Mouse (Mus musculus) fibroblast of lung, adult 2 months (primary cell): ENCODE data around the gene Apoa5.

Source experiments
- DNase-seq: peaks from one replicate; pipeline ENCODE4 v3.0.0-alpha.2; 2011; ENCODE audit warnings: low read depth

The Apoa5 gene

DNA sequence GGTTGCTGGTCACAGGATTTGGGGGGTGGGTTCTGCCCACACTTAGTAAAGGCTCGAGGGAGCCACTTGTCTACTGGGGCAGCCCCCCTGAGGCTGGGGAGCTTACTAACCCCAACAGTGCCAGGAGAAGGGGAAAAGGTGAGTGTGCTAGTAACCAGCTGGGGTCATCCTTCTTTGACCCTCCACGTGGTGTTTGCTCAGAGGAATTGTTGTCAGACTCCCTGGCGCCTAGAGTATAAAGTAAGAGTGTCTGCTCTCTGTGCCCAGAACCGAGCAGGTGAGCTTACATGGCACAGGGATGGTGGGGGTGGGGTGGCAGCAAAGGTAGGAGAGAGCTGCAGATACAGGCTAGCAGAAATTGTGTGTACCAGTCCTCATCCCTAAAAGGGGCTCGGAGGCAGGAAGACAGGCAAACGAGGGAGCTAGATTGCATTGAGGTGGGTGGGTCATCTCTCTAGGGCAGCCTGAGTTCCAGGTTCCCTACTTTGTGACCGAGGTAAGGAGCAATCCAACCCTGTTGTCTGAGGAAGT, at the start of gene Apoa5:
Apoa5 (plus strand) TSS at position 291 of the 531 bp plus-strand sequence.
- DNase-seq = no peak

- DNase-seq = no peak
Measured at GRCm38 (mm10) chr9:46223090-46223489, 45.3 kb upstream of the Apoa5 start.

GRCm38 (mm10) chr9:46224101-46224500, 44.3 kb upstream of the Apoa5 start:
- DNase-seq = no peak

- no peak for DNase-seq
Measured at GRCm38 (mm10) chr9:46224945-46225660, 43.3 kb upstream of the Apoa5 start.

GRCm38 (mm10) chr9:46227064-46227614, 41.3 kb upstream of the Apoa5 start:
- no peak for DNase-seq

- DNase-seq = no peak
Measured at GRCm38 (mm10) chr9:46228491-46228890, 39.9 kb upstream of the Apoa5 start, which contains the start of gene Apoa1. Gene Apoa1 (plus strand): TSS chr9:46228580.

DNA sequence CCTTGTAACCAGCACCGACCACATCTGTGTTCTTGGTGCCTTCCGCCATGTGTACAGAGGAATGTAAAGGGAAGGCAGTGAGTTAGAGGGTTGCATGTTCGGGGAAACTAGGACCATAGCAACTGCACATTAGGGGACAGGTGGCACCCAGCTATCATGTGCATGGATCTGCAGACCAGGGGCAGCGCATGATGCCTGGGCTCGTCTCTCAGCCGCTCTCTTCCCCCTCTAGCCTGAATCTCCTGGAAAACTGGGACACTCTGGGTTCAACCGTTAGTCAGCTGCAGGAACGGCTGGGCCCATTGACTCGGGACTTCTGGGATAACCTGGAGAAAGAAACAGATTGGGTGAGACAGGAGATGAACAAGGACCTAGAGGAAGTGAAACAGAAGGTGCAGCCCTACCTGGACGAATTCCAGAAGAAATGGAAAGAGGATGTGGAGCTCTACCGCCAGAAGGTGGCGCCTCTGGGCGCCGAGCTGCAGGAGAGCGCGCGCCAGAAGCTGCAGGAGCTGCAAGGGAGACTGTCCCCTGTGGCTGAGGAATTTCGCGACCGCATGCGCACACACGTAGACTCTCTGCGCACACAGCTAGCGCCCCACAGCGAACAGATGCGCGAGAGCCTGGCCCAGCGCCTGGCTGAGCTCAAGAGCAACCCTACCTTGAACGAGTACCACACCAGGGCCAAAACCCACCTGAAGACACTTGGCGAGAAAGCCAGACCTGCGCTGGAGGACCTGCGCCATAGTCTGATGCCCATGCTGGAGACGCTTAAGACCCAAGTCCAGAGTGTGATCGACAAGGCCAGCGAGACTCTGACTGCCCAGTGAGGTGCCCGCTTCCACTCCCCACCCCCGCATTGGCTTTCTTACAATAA, 38.6 kb upstream of the Apoa5 start:
- DNase-seq = peak; percentile 31

DNA sequence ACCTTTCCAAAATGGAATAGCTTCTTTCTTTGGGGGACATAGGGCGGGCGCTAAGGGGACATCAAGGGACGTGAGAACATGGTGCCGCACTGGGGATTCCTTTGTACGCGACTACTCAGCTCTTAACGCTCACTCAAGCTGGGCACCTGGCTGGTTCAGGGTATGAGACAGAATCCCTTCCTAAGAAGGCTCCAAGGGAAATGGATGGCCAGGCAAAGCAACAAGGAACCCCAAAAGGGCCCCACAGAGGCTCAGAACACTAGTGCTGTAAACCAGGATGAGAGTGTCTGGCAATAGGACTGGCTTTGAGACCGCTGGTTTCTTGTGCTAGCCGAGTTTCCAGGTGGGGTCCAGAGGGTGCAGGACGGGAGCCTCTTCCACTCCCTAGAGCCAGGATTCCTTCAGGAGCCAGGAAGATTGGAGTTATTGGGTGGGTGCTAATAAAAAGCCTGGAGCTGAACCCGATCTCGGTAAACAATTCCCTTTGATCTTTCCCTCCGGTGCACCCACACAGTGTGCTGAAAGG, 37.9 kb upstream of the Apoa5 start:
- DNase-seq = no peak

DNA sequence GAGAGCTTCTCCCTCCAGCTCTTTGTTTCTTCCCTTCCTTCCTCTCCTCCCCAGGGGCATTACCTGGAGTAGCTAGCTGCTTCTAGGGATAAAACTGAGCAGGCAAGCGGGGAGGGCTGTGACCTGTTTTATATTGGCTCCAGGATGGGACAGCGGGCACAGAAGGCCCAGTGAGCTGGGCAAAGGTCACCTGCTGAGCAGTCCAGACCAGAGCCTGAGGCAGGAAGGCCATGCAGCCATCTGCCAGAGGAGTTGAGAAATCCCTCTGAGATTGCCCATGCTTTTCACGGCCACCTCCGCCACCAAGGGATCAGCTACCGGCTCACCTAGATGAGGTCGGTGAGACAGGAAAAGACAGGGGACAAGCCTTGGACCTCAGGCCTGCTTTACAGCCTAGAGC, 33.2 kb upstream of the Apoa5 start:
- no peak for DNase-seq

- no peak for DNase-seq
Measured at GRCm38 (mm10) chr9:46235596-46235648, 33.0 kb upstream of the Apoa5 start, which contains the start of gene Apoc3. Gene Apoc3 (minus strand): TSS chr9:46235636.

DNA sequence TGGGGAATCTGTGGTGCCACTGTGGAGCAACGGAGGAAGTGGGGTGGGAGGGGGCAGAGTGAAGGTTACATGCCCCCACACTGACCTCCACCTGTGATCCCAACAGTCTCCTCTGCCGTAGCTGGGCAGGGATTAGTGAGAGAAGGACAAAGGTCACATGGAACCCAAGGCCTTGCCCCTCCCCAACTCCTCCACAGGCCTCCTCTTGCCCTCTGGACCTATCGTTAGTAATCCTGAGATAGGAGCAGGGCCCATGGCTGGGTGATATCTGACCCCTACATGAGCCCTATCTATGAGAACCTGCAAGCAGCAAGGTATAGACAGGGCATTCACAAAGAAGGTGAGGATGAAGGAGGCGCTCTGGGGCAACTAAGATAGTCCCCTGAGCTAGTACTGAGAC, 32.8 kb upstream of the Apoa5 start:
- DNase-seq = no peak

- DNase-seq = no peak
Measured at GRCm38 (mm10) chr9:46238850-46239249, 29.6 kb upstream of the Apoa5 start.

- no peak for DNase-seq
Measured at GRCm38 (mm10) chr9:46240526-46241153, 27.8 kb upstream of the Apoa5 start, which contains the start of gene Apoa4. Gene Apoa4 (plus strand): TSS chr9:46240696.

GRCm38 (mm10) chr9:46241818-46242217, 26.6 kb upstream of the Apoa5 start:
- no peak for DNase-seq

GRCm38 (mm10) chr9:46243122-46243521, 25.3 kb upstream of the Apoa5 start:
- DNase-seq = no peak

DNA sequence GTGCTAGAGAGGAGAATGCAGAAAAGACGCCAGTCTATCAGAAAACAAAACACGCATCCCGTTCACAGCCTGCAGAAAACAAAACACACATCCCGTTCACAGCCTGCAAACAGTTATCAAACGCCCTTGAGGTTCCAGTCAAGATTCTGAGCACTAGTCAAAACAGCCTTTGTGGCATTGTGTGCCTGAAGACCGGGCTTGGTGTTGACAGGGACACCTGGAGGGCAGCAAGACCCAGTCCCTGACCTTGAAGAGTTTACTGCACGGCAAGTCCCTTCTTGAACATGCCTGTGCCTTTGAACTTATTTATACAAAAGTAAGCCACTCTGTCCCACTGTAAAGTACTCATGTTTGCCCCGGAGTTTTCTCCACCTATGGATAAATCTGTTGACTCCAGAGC, 24.8 kb upstream of the Apoa5 start:
- DNase-seq = no peak

DNA sequence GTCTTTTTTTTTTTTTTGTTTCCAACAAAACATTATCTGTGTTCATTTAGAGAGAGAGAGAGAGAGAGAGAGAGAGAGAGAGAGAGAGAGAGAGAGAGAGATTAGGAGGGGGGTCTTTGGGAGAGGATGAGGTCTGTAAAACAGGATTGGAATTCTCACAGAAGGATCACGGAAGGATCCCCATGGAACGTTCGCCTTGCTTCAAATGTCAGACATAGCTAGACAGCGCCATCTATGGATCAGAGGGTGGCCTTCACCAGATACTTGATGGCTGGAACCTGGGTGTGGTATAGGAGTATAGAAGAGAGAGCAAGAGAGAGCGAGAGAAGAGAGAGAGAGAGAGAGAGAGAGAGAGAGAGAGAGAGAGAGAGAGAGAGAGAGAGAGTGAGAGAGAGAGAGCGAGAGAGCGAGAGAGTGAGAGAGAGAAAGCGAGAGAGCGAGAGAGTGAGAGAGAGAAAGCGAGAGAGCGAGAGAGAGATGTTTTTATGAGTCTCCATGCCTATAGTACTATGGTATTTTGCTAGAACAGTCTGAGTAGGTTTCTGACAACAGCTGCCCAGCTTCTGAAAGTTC, 21.6 kb upstream of the Apoa5 start:
- peak; percentile 36 for DNase-seq

- DNase-seq = no peak
Measured at GRCm38 (mm10) chr9:46256177-46256576, 12.3 kb upstream of the Apoa5 start.

- no peak for DNase-seq
Measured at GRCm38 (mm10) chr9:46256658-46257385, 11.6 kb upstream of the Apoa5 start.

- DNase-seq = no peak
Measured at GRCm38 (mm10) chr9:46257546-46257945, 10.9 kb upstream of the Apoa5 start.

DNA sequence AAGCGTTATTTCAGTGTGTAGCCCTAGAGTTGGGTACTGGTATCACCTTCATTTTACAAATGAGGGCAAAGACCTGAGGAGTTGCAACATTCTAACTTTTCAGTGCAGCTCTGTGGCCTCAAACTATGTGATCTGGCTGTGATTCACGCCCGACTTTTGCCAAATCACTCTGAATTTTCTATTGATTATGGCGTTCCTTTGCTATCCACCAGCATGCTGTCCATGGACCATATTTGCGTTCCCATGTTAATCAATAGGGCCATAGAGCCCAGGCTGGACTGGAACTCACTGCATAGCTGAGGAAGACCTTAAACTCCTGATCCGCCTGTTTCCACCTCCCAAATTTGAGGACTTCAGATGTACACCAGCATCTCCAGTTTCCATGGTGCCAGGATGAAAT, 9.3 kb upstream of the Apoa5 start:
- DNase-seq = no peak
